Mouse (Mus musculus) heart, adult 2 months (tissue): ENCODE data around the gene Tlr4.

ENCODE experiments used
- CTCF ChIP-seq: fragments of 200-600 bp; IDR thresholded peaks from 2 replicates; pipeline ENCODE4 v1.8.1; 2022; ENCODE audit warnings: antibody characterized with exemption, mild to moderate bottlenecking, moderate library complexity
- POLR2A ChIP-seq: fragments of 200-500 bp; IDR thresholded peaks from 2 replicates; pipeline ENCODE4 v1.6.1; 2011; ENCODE audit warnings: mild to moderate bottlenecking, low read depth, low read length, control low read depth; ENCODE audit not compliant: insufficient read depth

GRCm38 (mm10) chr4:66821764-66822163 is 5.6 kb upstream of the Tlr4 start:
- TF ChIP-seq CTCF (no peak), POLR2A (no peak)
